Mouse (Mus musculus): Measurements from ENCODE around the gene Grik3. TPM values are rescaled to one million over a fixed set of nuclear protein-coding genes. Genes with fewer than 3 reads are reported as not detected.

Grik3 gene
- 0.14 and 0.15 TPM in 2 replicates for polyA plus RNA-seq (2015; fragmentation: Nextera tagmentation; extraction: Ambion mirVana)

DNA sequence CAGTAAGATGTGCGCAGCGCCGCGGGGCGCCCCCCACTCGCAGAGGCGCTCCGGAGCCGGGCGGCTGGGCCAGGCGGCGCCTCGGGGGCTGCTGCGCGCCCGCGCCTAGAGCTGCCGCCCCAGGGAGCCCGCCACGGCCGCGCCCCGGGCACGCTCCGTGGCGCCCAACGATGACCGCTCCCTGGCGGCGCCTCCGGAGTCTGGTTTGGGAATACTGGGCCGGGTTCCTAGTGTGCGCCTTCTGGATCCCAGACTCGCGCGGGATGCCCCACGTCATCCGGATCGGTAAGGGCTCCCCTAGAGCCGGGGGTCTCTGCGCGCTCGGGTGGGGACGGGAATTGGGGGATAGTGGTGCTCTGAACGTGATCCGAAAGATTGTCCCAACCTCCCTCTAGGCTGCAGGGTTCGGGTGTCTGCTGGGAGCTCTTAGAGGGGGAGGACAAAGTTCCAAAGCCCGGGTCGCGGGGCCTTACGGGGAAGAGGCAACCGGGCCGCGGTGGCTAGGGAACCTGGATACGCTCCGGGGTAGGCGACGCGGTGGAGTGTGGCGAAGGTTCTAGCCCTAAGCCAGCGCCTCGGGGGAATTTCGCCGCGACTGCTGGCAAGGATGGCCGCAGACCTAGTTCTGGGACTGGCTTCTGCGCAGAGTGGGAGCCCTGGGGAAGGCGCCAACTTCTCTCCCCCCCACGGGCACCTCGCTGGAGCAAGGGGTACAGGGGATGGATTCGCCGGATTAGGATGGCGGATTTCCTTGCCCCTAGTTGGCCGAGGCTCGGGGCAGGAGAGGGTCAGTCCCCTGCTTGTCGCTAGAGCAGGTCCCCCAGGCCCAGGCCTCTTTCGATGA lies at the start of gene Grik3:
Gene Grik3 (plus strand): TSS at position 40 of the 844 bp plus-strand sequence.
- no peak; the same call in 1 of the 2 replicates for ATAC-seq (replicated peaks; ENCODE audit: insufficient number of reproducible peaks, insufficient read depth, low FRiP score, low read depth)
- Histone ChIP-seq H3K4me2 (peak within 1 kb of the TSS; percentile 60), H3K36me3 (no peaks in the 10 kb centered on the region), H3K27me3 (peaks cover 100% of the 10 kb centered on the region), H3K27ac (no peak within 1 kb of the TSS), H3K4me3 (peak within 1 kb of the TSS; percentile 36), H3K4me1 (replicated peaks) (peaks cover 25% of the 10 kb centered on the region), H3K9ac (no peak within 1 kb of the TSS), H3K9me3 (replicated peaks) (no peaks in the 10 kb centered on the region)
- under 1% methylated on average over 76 of the region's 77 CpGs for WGBS

DNA sequence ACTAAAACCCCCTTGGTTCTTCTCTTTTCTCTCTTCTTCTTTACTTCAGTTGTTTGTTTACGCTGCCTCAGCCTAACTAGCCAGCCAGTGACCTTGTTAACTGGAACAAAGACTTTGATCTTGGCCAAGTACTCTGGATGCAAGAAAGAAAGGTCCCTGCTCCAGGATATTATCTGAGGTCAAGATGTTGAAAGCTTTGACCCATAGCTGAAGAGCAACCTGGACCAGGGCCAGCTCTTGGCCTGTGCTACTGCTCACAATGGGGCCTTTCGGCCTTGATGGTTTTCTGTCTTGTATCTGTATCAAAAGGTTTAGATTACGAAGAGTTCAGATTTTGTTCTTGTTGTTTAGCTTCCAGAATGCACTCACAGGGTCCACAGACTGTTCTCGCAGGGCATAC lies 48.7 kb upstream of the Grik3 start:
- Histone ChIP-seq H3K27ac (no peak overlapping the region), H3K4me1 (replicated peaks) (no peaks in the 10 kb centered on the region), H3K27me3 (peaks cover 7% of the 10 kb centered on the region; the same call in 1 of the 2 replicates), H3K4me2 (no peak overlapping the region), H3K9ac (no peak overlapping the region), H3K9me3 (replicated peaks) (no peaks in the 10 kb centered on the region), H3K36me3 (no peaks in the 10 kb centered on the region), H3K4me3 (no peak overlapping the region)
- ATAC-seq (replicated peaks; ENCODE audit: insufficient number of reproducible peaks, insufficient read depth, low FRiP score, low read depth): no peak
- 63% methylated on average over 4 of the region's 4 CpGs for WGBS

DNA sequence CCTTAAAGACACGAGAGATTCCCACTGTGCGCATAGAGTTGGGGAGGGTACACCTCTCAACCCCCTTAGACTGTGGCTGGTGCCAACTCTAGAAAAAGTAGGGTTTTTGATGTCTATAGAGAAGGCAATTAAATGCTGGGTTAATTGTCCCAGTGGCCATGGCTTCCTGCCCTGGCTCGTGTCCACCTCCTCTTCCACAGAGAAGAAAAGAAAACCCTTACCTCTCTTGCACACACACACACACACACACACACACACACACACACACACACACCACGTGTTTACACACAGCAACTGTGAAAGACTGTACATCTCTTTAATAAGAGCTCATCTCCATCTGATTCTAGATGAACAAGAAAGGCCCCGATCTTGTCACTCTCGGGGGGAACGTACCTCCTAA lies 46.1 kb upstream of the Grik3 start:
- ATAC-seq (replicated peaks; ENCODE audit: insufficient number of reproducible peaks, insufficient read depth, low FRiP score, low read depth): no peak
- Histone ChIP-seq H3K4me3 (no peak overlapping the region), H3K27ac (no peak overlapping the region), H3K9ac (no peak overlapping the region), H3K4me1 (replicated peaks) (no peaks in the 10 kb centered on the region), H3K9me3 (replicated peaks) (no peaks in the 10 kb centered on the region), H3K36me3 (no peaks in the 10 kb centered on the region), H3K27me3 (0 out of 2 replicates have a peak, but pooled peaks cover 4% of the 10 kb centered on the region), H3K4me2 (no peak overlapping the region)
- WGBS: 76% methylated on average over 7 of the region's 7 CpGs

DNA sequence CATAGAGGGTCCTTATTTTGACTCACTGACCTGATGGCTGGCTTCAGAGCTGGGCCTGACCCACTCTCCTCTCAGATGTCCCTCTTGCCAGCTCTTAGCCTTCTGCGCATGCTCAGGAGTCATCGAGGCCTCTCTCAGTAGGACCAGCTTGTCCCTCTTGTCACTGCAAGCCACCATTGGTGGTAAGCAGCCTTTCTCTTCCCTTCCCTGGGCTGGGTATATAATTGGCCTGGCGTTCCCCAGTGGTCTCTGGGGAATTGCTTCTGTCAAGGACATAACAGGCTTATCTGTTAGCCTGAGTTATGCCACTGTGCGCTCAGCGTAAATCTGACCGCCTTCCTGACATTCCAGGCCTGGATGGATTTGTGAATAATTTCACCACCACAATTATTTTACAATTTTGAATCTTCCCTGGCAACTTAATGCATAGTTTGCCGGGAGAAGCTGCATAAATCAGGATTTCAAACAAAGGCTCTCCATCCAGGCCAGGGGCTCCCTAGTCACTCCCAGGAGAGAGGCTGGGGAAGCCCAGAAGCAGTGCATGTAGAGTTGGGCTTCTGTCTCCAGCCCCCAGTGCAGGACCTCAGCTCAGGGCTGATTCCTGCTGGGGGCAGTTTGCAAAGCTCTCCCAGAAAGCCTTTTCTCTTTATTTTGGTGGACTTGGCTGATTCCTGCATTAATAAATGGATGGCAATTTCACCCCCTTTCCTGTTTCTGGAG lies 39.7 kb upstream of the Grik3 start:
- Histone ChIP-seq H3K27me3 (peaks cover 17% of the 10 kb centered on the region), H3K9me3 (replicated peaks) (no peaks in the 10 kb centered on the region), H3K9ac (no peak overlapping the region), H3K27ac (no peak overlapping the region), H3K4me3 (no peak overlapping the region), H3K4me2 (no peak overlapping the region), H3K4me1 (replicated peaks) (peaks cover 12% of the 10 kb centered on the region), H3K36me3 (no peaks in the 10 kb centered on the region)
- 37% methylated on average over 7 of the region's 7 CpGs for WGBS
- no peak for ATAC-seq (replicated peaks; ENCODE audit: insufficient number of reproducible peaks, insufficient read depth, low FRiP score, low read depth)

DNA sequence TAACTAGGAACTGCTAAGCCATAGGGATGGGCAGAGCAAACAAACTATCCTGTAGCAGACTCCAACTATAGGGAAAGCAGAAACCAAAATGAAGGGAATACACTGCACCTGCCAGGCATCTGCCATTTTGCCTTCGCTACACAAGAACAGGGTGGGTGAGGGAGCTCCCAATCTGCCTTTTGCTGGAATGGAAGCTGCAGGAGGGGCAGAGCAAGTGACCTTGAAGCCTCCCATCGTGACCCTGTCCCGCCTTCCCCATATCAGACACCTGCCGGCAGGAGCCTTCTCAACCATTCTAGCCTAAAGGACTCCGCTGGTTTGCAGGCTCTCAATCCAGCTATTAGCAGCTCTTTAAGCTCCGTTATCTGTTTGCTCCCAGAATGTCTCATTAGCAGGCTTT lies 38.7 kb upstream of the Grik3 start:
- Histone ChIP-seq H3K27ac (no peak overlapping the region), H3K4me3 (no peak overlapping the region), H3K27me3 (peaks cover 24% of the 10 kb centered on the region), H3K4me2 (no peak overlapping the region), H3K9ac (no peak overlapping the region), H3K9me3 (replicated peaks) (no peaks in the 10 kb centered on the region), H3K4me1 (replicated peaks) (peaks cover 12% of the 10 kb centered on the region), H3K36me3 (no peaks in the 10 kb centered on the region)
- no peak for ATAC-seq (replicated peaks; ENCODE audit: insufficient number of reproducible peaks, insufficient read depth, low FRiP score, low read depth)
- 21% methylated on average over 6 of the region's 6 CpGs for WGBS

DNA sequence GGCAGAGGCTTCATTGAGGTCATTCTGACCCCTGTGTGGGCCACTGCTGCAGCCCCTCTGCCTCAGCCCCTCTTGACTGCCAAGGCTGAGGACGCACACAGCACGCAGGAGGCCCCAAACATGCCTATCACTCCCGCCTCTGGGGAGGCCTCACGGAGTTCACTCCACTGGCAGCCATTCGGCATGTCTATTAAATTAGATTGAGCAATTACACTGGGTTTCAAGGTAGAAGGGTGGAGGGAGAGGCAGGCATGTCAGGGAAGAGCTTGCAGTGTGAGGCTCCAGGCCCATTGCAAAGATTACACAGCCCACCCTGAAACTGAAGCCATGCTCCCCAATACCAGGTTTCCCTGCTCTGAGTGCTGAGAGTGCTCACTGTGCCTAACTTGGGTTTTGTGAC lies 34.0 kb upstream of the Grik3 start:
- H3K9ac ChIP-seq: no peak overlapping the region
- H3K27ac ChIP-seq: no peak overlapping the region
- no peak for ATAC-seq (replicated peaks; ENCODE audit: insufficient number of reproducible peaks, insufficient read depth, low FRiP score, low read depth)
- no peak overlapping the region for H3K4me3 ChIP-seq
- no peaks in the 10 kb centered on the region for H3K36me3 ChIP-seq
- H3K27me3 ChIP-seq: peaks cover 35% of the 10 kb centered on the region
- H3K9me3 ChIP-seq (replicated peaks): no peaks in the 10 kb centered on the region
- no peak overlapping the region for H3K4me2 ChIP-seq
- H3K4me1 ChIP-seq (replicated peaks): peaks cover 4% of the 10 kb centered on the region; the same call in 1 of the 2 replicates
- WGBS: 55% methylated on average over 5 of the region's 5 CpGs

DNA sequence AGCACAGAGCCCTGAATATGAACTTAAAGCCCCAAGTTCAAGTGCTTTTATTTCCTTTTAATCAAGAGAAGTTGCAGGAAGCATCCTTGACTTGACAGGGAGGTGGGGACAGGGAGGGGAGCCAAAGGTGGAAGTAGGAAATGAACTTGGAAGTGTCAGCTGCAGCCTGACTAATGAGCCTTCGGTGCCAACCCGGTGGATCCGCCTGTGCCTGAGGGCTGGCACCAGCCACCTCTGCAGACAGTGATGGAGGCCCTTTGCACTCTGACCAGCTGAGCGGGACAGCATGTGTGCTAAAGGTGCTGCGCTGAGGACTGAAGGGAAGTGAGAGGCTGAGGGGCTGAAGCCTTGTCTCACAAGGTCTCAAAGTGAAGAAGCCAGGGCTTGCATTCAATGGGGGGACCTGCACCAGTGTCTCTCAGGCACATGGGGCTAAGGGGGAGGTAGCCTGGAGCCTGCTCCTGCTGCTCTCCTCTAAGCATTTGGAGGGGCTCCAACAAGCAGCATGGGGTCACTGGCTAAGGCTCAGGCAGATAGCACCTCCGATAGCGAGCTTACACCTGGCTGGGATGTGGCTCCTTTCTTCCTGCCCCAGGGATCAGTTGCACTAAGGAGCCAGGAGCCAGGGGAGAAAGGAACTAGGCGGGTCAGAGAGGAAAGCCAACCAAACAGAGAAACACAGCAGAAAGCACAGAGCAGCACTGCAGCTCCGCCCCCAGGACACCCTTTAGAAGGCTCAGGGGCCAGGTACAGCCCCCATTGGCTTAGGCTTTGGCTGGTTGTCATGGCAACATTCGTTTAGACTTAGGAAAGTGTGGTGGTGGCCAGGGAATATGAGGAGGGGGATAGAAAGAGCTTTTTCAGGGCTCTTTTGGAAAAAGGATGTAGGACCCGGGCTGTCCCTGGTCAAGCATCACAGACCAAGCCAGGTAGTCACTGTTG lies 33.1 kb upstream of the Grik3 start:
- H3K27me3 ChIP-seq: peaks cover 31% of the 10 kb centered on the region
- H3K36me3 ChIP-seq: no peaks in the 10 kb centered on the region
- H3K27ac ChIP-seq: no peak overlapping the region
- no peaks in the 10 kb centered on the region for H3K9me3 ChIP-seq (replicated peaks)
- no peak overlapping the region for H3K4me3 ChIP-seq
- H3K4me1 ChIP-seq (replicated peaks): no peaks in the 10 kb centered on the region
- H3K4me2 ChIP-seq: no peak overlapping the region
- H3K9ac ChIP-seq: no peak overlapping the region
- 28% methylated on average over 11 of the region's 11 CpGs for WGBS
- ATAC-seq (replicated peaks; ENCODE audit: insufficient number of reproducible peaks, insufficient read depth, low FRiP score, low read depth): no peak

DNA sequence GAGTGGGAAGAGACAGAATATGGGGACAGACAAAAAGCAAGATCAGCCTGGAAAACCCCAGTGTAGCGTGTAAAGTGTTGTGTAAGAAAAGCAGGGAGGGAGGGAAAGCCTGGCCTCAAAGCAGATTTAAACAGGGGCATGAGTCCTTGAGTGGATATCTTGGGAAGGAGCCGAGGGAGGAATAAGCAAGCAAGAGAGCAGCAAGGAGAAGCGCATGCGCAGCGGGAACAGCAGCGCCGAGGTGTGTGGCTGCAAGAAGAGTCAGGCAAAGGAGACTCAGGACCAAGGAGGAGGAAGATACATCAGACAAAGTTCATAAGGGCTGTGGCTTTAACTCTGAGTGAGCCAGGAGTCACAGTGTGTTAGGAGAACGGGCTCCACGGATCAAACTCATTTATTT lies 30.7 kb upstream of the Grik3 start:
- peaks cover 27% of the 10 kb centered on the region for H3K27me3 ChIP-seq

DNA sequence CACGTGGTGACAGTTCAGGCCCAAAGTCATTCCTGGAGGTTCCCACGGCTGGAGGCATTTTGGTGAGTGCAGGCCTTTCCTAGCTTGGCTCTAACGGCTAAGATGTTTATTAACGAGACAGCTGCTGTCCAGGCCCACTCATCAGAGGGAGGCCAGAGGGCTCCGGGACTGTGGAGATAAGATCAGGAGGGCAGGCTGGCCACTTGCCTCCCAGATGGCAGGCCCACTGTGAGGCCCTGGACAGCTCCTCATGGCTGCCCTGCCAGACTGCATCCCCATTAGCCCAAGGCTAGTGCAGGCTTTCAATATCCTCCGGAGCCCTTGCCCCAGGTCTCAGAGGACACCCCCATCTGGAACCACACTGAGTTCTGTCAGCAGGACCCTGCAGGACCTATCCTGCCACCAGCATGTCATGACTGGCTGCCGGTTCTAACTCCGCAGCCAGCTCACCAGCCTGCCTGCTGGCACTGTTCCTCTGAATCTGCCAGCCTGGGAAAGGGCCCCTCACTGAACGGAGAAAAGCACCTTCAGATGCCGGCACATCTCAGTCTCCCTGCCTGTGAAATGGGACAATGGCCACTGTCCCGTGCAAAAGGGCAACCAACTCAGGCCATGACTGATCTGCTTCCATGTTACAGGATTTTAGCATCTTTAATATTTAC lies 20.7 kb upstream of the Grik3 start:
- H3K4me3 ChIP-seq: no peak overlapping the region
- no peak overlapping the region for H3K4me2 ChIP-seq
- H3K4me1 ChIP-seq (replicated peaks): no peaks in the 10 kb centered on the region
- WGBS: 37% methylated on average over 11 of the region's 11 CpGs
- no peak for ATAC-seq (replicated peaks; ENCODE audit: insufficient number of reproducible peaks, insufficient read depth, low FRiP score, low read depth)
- H3K36me3 ChIP-seq: no peaks in the 10 kb centered on the region
- no peaks in the 10 kb centered on the region for H3K9me3 ChIP-seq (replicated peaks)
- no peak overlapping the region for H3K27ac ChIP-seq
- peaks cover 24% of the 10 kb centered on the region for H3K27me3 ChIP-seq
- H3K9ac ChIP-seq: no peak overlapping the region

More for the DNA sequence above, 30.7 kb upstream of the Grik3 start:
- H3K36me3 ChIP-seq: no peaks in the 10 kb centered on the region
- H3K9ac ChIP-seq: no peak overlapping the region
- no peak overlapping the region for H3K4me3 ChIP-seq
- H3K4me2 ChIP-seq: no peak overlapping the region
- WGBS: 58% methylated on average over 9 of the region's 9 CpGs
- H3K4me1 ChIP-seq (replicated peaks): no peaks in the 10 kb centered on the region
- no peak for ATAC-seq (replicated peaks; ENCODE audit: insufficient number of reproducible peaks, insufficient read depth, low FRiP score, low read depth)
- no peaks in the 10 kb centered on the region for H3K9me3 ChIP-seq (replicated peaks)
- no peak overlapping the region for H3K27ac ChIP-seq

DNA sequence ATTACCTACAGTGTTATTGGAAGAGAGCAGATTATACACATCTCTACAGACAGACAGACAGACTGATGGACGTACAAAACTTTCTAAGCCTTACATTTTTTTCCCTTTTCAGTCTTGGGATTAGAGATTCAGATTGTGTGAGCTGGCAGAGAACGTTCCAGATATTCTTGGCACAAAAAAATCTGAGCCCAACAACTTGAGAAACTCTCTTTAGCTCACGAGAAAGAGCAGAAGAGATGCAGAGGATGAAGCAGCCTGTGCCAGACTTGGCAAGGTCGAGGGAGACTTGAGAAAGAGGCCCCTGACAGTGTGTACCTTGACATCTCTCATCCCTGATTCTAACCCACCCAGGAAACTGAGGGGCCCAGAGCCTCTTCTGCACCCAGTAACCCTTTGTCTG lies 15.6 kb upstream of the Grik3 start:
- no peak for ATAC-seq (replicated peaks; ENCODE audit: insufficient number of reproducible peaks, insufficient read depth, low FRiP score, low read depth)
- Histone ChIP-seq H3K4me2 (no peak overlapping the region), H3K36me3 (no peaks in the 10 kb centered on the region), H3K27me3 (peaks cover 33% of the 10 kb centered on the region), H3K9ac (no peak overlapping the region), H3K4me3 (no peak overlapping the region), H3K27ac (no peak overlapping the region), H3K4me1 (replicated peaks) (no peaks in the 10 kb centered on the region), H3K9me3 (replicated peaks) (no peaks in the 10 kb centered on the region)
- 63% methylated on average over 4 of the region's 4 CpGs for WGBS
